Mouse (Mus musculus) kidney, postnatal 0 days (tissue): ENCODE results near the gene Dido1. TPM values are rescaled to one million over a fixed set of nuclear protein-coding genes. Genes with fewer than 3 reads are reported as not detected.

ENCODE experiments used
- ATAC-seq: fragments of 200-750 bp; cut with Nextera tagmentation; replicated peaks from 2 replicates; pipeline ENCODE4 v1.8.0; 2017; ENCODE audit warnings: low read depth, moderate number of reproducible peaks, moderate TSS enrichment, moderate library complexity; ENCODE audit not compliant: low FRiP score
- DNase-seq: peaks from one replicate; pipeline ENCODE4 v3.0.0-alpha.2; 2016; ENCODE audit warnings: low spot score
- H3K27ac ChIP-seq: fragments of 300-500 bp; sonication (generic); 2 replicates; pipeline ENCODE4 v1.5.1; 2014; ENCODE audit warnings: mild to moderate bottlenecking
- H3K27me3 ChIP-seq: fragments of 300-500 bp; sonication (generic); 2 replicates; pipeline ENCODE4 v1.6.1; 2014; ENCODE audit warnings: low read length, mixed read lengths; ENCODE audit not compliant: insufficient read depth
- H3K36me3 ChIP-seq: fragments of 300-500 bp; sonication (generic); 2 replicates; pipeline ENCODE4 v1.6.1; 2014; ENCODE audit warnings: low read length, mixed read lengths; ENCODE audit not compliant: insufficient read depth
- H3K4me1 ChIP-seq: fragments of 300-500 bp; sonication (generic); replicated peaks from 2 replicates; pipeline ENCODE4 v1.6.1; 2014; ENCODE audit warnings: antibody characterized with exemption, low read length, mixed read lengths; ENCODE audit not compliant: insufficient read depth
- H3K4me2 ChIP-seq: fragments of 300-500 bp; sonication (generic); 2 replicates; pipeline ENCODE4 v1.6.1; 2014; ENCODE audit warnings: mild to moderate bottlenecking, low read length, moderate library complexity, mixed read lengths
- H3K4me3 ChIP-seq: fragments of 300-500 bp; sonication (generic); replicated peaks from 2 replicates; pipeline ENCODE4 v1.5.1; 2014; ENCODE audit warnings: low read depth, low read length
- H3K9ac ChIP-seq: fragments of 300-500 bp; sonication (generic); 2 replicates; pipeline ENCODE4 v1.6.1; 2014; ENCODE audit warnings: low read depth, low read length
- H3K9me3 ChIP-seq: fragments of 300-500 bp; sonication (generic); replicated peaks from 2 replicates; pipeline ENCODE4 v1.6.1; 2016; ENCODE audit warnings: low read length, inconsistent platforms, mixed read lengths
- CTCF ChIP-seq: IDR thresholded peaks from 2 replicates; pipeline ENCODE4 v1.5.1; 2016; ENCODE audit warnings: antibody characterized with exemption, low read depth, mild to moderate bottlenecking, moderate library complexity
- WGBS: fragments of 180-500 bp; shearing (Covaris S2); extraction: QIAGEN DNeasy Blood & Tissue Kit; methylation state at CpG from one replicate; pipeline ENCODE4 v1.1.7; 2014; 5-methylcytosine and 5-hydroxymethylcytosine counted together
- polyA plus RNA-seq: library from polyadenylated mRNA; unstranded; fragments of >200 nt; fragmentation: Nextera tagmentation; extraction: Ambion mirVana; gene quantifications from 2 replicates; pipeline ENCODE4 v1.2.1, GENCODE M21; 2015

The Dido1 gene
- polyA plus RNA-seq, 1 experiment from 2014 or later = 18.0 TPM

DNA sequence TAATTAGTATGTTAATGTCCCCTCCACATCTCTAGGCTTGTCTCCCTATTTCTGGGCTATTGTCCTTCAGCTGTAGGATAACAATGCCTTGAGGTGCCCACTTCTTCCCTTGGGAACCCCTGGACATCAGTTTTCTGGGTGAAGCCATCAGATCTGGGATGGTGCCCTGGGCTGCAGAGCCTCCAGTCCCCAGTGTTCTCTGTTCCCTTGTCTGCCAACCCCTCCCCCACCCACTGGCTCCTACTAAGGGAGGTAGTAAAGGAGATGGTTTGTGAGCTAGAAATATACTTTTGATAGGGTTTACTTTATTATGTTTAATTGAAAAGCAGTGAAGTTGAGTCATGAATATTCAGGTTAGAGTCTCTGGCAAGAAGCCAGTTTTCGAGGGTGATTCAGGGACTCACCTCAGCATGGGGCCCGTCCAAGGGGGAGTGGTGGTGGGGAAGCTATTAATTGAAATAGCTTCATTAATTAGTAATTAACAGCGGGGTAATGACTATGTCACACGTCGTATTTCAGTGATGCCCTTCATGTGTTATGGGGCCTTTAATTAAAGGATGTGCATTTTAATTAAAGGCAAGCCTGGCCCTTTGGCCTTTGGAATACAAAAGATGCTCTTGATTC is 36.9 kb upstream of the Dido1 start:
- no peak for TF ChIP-seq CTCF
- 16% methylated on average over 5 of the region's 5 CpGs for WGBS
- no peak overlapping the region for H3K27ac ChIP-seq
- no peak overlapping the region for H3K4me3 ChIP-seq
- H3K9me3 ChIP-seq = no peaks in the 10 kb centered on the region
- no peaks in the 10 kb centered on the region for H3K27me3 ChIP-seq
- no peaks in the 10 kb centered on the region for H3K36me3 ChIP-seq
- H3K4me2 ChIP-seq = no peak overlapping the region
- ATAC-seq (no peak), DNase-seq (no peak)
- no peaks in the 10 kb centered on the region for H3K4me1 ChIP-seq
- no peak overlapping the region for H3K9ac ChIP-seq

DNA sequence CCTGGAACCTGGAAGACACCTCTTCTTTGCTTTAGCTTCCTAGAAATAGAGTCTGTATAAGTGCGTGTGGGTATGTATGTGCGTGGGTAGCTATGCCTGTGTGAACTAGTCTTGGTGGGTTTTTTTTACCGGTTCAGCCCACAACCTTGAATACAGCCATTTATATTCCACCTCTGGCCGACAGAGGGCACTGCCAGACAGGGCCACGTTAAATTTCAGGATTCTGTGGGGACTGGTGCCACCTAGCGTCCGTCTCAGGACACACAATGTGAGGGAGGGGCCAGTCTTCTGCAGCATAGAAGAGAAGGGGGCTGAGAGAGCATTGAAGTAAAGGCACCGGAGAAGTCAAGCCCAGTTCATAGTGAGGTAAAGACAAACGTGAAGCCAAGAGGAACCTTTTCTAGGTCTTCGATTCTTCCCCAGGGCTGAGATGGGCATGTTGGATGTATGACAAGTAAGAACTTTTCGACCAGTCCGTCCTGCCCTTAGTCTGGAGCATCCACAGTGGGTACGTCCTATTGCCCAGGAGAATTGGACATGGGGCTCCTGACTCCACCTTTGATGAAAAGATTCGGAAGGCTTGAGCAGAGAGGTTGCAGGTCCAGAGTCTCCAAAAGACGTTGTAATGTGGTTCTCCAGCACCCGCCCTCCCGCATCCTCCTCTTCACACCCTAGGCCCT is 35.6 kb upstream of the Dido1 start:
- H3K27ac ChIP-seq = no peak overlapping the region
- 35% methylated on average over 17 of the region's 17 CpGs for WGBS
- ATAC-seq (peak; percentile 57), DNase-seq (peak; percentile 91)
- H3K9me3 ChIP-seq = no peaks in the 10 kb centered on the region
- H3K4me3 ChIP-seq = no peak overlapping the region
- no peaks in the 10 kb centered on the region for H3K27me3 ChIP-seq
- H3K4me2 ChIP-seq = no peak overlapping the region
- no peak overlapping the region for H3K9ac ChIP-seq
- no peaks in the 10 kb centered on the region for H3K4me1 ChIP-seq
- TF ChIP-seq CTCF = peak; percentile 100
- H3K36me3 ChIP-seq = no peaks in the 10 kb centered on the region

DNA sequence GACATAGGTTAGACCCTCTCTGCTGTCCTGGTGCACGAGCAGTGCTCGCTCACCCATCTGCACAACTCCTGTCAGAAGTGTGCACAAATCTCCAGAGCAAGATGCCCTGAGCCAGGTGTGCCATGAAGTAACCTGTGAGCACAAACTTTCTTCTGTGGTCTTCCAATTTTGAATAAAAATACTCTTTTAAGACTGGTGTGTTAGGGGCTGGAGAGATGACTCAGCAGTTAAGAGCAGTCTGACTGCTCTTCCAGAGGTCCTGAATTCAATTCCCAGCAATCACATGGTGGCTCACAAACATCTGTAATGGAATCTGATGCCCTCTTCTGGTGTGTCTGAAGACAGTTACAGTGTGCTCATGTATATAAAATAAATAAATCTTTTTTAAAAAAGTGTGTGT is 33.5 kb upstream of the Dido1 start:
- no peak for DNase-seq
- H3K4me3 ChIP-seq = no peak overlapping the region
- no peak for ATAC-seq
- WGBS = 84% methylated on average over 2 of the region's 2 CpGs
- no peaks in the 10 kb centered on the region for H3K27me3 ChIP-seq
- H3K9ac ChIP-seq = no peak overlapping the region
- H3K4me2 ChIP-seq = no peak overlapping the region
- no peak overlapping the region for H3K27ac ChIP-seq
- TF ChIP-seq CTCF = no peak
- H3K4me1 ChIP-seq = no peaks in the 10 kb centered on the region
- no peaks in the 10 kb centered on the region for H3K36me3 ChIP-seq
- no peaks in the 10 kb centered on the region for H3K9me3 ChIP-seq

DNA sequence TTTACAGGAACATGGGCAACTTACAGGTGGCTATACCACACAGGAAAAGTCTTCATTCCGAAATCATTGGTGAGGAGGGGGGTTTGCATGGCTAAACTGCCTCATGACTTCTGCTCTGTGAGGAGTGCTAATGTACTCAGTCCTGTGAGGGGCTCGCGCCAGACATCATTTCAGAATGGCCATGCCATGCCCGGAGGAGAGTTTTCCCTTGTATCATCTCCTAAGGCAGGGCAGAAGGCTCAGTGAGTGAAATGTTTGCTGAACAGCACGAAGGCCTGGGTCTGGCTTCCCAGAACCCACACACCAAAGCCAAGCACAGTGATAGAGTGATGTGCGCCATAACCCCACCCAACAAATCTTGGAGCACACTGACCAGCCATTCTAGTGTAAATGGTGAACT is 33.0 kb upstream of the Dido1 start:
- no peaks in the 10 kb centered on the region for H3K27me3 ChIP-seq
- no peak for ATAC-seq
- WGBS = 87% methylated on average over 6 of the region's 6 CpGs

DNA sequence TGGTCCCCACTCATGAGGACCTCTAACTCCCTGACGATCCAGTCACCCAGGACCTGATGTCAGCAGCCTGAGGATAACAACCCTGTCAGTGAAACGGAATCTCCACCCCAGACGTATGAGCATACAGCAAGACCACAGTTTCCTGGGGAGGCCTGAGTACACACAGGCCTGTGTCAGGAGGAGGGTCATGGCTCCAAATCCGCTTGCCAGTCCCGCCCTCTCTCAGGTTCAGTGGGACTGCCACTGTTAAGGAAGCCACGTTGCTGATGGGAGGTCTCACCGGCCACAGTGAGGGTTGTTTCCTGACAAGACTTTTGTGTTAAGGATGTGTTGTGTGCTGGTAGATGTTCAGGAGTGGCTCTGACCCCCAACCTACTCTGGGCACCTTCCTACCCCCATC is 31.6 kb upstream of the Dido1 start:
- no peak overlapping the region for H3K4me2 ChIP-seq
- no peaks in the 10 kb centered on the region for H3K27me3 ChIP-seq
- no peaks in the 10 kb centered on the region for H3K36me3 ChIP-seq
- H3K27ac ChIP-seq = no peak overlapping the region
- H3K4me3 ChIP-seq = no peak overlapping the region
- ATAC-seq (no peak), DNase-seq (no peak)
- 62% methylated on average over 7 of the region's 7 CpGs for WGBS
- TF ChIP-seq CTCF = no peak
- no peaks in the 10 kb centered on the region for H3K9me3 ChIP-seq
- H3K4me1 ChIP-seq = no peaks in the 10 kb centered on the region
- H3K9ac ChIP-seq = no peak overlapping the region

More for the DNA sequence above, 33.0 kb upstream of the Dido1 start:
- Histone ChIP-seq H3K4me3 (no peak overlapping the region), H3K27ac (no peak overlapping the region), H3K9me3 (no peaks in the 10 kb centered on the region), H3K4me2 (no peak overlapping the region), H3K9ac (no peak overlapping the region), H3K4me1 (no peaks in the 10 kb centered on the region), H3K36me3 (no peaks in the 10 kb centered on the region)
- no peak for DNase-seq
- TF ChIP-seq CTCF = no peak

DNA sequence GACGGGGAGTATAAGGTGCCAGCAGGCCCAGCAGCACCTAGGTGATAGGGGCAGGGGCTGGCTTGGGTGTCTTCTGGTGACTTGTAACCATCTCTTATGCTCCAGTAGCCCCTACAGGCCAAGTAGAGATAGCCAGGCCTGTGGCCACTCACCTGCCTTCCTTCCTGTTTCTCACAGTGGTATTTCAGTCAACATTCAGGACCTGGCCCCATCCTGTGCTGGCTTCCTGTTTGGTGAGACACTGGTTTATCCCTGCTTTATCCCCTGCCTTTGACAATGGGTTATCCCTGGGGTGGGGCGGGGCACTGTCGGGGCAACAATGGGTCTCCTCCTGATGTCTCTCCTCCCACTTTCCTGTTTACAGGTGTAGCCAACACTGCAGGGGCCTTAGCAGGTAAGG is 30.6 kb upstream of the Dido1 start:
- no peak overlapping the region for H3K4me2 ChIP-seq
- H3K9ac ChIP-seq = no peak overlapping the region
- H3K9me3 ChIP-seq = no peaks in the 10 kb centered on the region
- H3K4me3 ChIP-seq = no peak overlapping the region
- H3K36me3 ChIP-seq = no peaks in the 10 kb centered on the region
- no peak overlapping the region for H3K27ac ChIP-seq
- ATAC-seq (no peak), DNase-seq (no peak)
- H3K27me3 ChIP-seq = no peaks in the 10 kb centered on the region
- WGBS = 46% methylated on average over 3 of the region's 3 CpGs
- no peaks in the 10 kb centered on the region for H3K4me1 ChIP-seq
- no peak for TF ChIP-seq CTCF

DNA sequence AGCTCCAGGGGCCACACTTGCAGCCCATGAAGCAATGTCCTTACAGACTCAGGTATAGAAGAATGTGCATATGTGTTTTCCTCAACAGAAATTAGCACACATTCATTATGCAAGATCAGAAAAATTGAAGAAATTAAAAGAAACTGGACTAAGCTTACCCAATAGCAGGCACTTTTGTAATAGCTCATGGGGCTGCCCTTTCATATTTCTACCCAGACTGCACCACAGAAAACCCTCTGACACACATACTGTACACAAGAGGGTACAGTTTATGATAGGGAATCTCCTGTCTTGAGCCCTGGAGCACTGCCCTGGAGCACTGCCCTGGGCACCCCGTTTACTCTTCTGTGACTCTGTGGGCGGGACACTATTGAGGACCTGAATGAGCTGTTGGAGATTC is 28.2 kb upstream of the Dido1 start:
- Histone ChIP-seq H3K27me3 (no peaks in the 10 kb centered on the region), H3K36me3 (no peaks in the 10 kb centered on the region), H3K4me2 (no peak overlapping the region), H3K27ac (no peak overlapping the region), H3K9me3 (no peaks in the 10 kb centered on the region), H3K4me1 (no peaks in the 10 kb centered on the region), H3K9ac (no peak overlapping the region), H3K4me3 (no peak overlapping the region)
- no peak for DNase-seq
- 70% methylated on average over 2 of the region's 2 CpGs for WGBS
- no peak for ATAC-seq
- TF ChIP-seq CTCF = no peak
